Mouse (Mus musculus): ENCODE data around the gene Mgst3. TPM values are rescaled to one million over a fixed set of nuclear protein-coding genes. Genes with fewer than 3 reads are reported as not detected.

Mgst3 gene
- polyA plus RNA-seq (2012; rRNA removed) (45.7 and 52.0 TPM in 2 replicates), polyA plus RNA-seq (2014; fragmentation: Nextera tagmentation; extraction: Ambion mirVana) (58.3 and 59.6 TPM in 2 replicates)

DNA sequence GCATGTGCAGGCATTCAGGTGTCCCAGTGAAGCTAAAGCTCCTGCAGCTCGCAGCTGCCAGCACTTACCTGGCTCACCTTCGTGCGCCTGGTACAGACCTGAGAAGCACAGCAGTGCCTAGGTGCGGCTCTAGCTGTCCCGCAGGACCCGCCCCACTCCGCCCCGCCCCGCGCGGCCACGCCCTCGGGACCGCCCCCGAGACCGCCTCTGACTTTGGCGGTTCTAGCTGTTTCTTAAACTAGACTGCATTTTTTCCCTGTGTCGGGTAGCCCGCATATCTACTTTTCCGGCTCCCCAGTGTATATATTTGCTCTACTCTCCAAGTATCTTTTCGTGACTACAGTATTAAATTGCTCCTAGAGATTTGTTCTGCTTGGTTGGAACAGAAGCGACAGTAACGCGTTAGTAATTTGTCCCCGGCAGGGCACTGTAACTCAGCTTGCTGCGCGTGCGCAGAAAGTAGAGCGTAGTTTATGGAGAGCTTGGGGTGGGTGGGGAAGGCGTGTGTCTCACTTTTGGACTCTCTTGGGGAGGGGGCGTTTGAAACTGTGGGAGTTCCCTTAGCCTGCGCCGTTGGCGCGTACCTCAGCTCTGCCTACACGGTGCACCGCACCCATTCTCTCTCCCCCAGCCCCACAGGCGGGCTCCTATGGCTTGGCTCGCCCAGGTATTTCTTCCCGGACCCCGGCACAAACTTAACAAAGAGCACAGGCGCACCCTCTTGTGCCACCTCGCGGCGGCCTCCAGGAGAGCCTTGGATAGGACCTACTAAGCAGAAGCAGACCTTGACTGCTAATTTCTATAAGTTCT lies at the start of gene Mgst3:
TSS of gene Mgst3 (minus strand) at position 159 of the 810 bp plus-strand sequence.
- Histone ChIP-seq H3K9ac (ENCODE audit: low read depth, low read length, severe bottlenecking) (peak within 1 kb of the TSS; percentile 81), H3K27ac (replicated peaks; ENCODE audit: low read depth, low read length) (peak within 1 kb of the TSS; percentile 90), H3K27me3 (ENCODE audit: control insufficient read depth, insufficient read depth, low read length) (no peaks in the 10 kb centered on the region; the same call in 1 of the 2 replicates), H3K9me3 (ENCODE audit: control insufficient read depth, low read length) (no peaks in the 10 kb centered on the region), H3K4me2 (replicated peaks; ENCODE audit: low read depth, low read length, severe bottlenecking) (peak within 1 kb of the TSS; percentile 60), H3K4me3 (replicated peaks; ENCODE audit: low read length) (peak within 1 kb of the TSS; percentile 59), H3K36me3 (ENCODE audit: control insufficient read depth, insufficient read depth, low read length) (no peaks in the 10 kb centered on the region), H3K4me1 (ENCODE audit: control insufficient read depth, insufficient read depth, low read length) (peaks cover 9% of the 10 kb centered on the region)
- peak; percentile 96 for ATAC-seq (ENCODE audit: low FRiP score, low read depth)
- DNase-seq (ENCODE audit: low spot score), result peak; percentile 95
- WGBS, result under 1% methylated on average over 38 of the region's 45 CpGs
- TF ChIP-seq POLR2A (IDR thresholded peaks at IDR 0.05; ENCODE audit: borderline replicate concordance, extremely low read depth, insufficient read depth, insufficient read length), result peak; percentile 86; the same call in 1 of the 2 replicates

GRCm38 (mm10) chr1:167438231-167438885 lies 44.7 kb upstream of the Mgst3 start:
- 41% methylated on average over 9 of the region's 9 CpGs for WGBS
- Histone ChIP-seq H3K4me1 (ENCODE audit: control insufficient read depth, insufficient read depth, low read length) (no peaks in the 10 kb centered on the region), H3K27ac (replicated peaks; ENCODE audit: low read depth, low read length) (no peak overlapping the region), H3K9me3 (ENCODE audit: control insufficient read depth, low read length) (no peaks in the 10 kb centered on the region), H3K9ac (ENCODE audit: low read depth, low read length, severe bottlenecking) (no peak overlapping the region), H3K27me3 (ENCODE audit: control insufficient read depth, insufficient read depth, low read length) (0 out of 2 replicates have a peak, but pooled peaks cover 9% of the 10 kb centered on the region), H3K36me3 (ENCODE audit: control insufficient read depth, insufficient read depth, low read length) (no peaks in the 10 kb centered on the region), H3K4me3 (replicated peaks; ENCODE audit: low read length) (no peak overlapping the region), H3K4me2 (replicated peaks; ENCODE audit: low read depth, low read length, severe bottlenecking) (no peak overlapping the region)
- DNase-seq (ENCODE audit: low spot score), result no peak
- no peak for ATAC-seq (ENCODE audit: low FRiP score, low read depth)
- TF ChIP-seq POLR2A (IDR thresholded peaks at IDR 0.05; ENCODE audit: borderline replicate concordance, extremely low read depth, insufficient read depth, insufficient read length), result no peak

- TF ChIP-seq POLR2A (IDR thresholded peaks at IDR 0.05; ENCODE audit: borderline replicate concordance, extremely low read depth, insufficient read depth, insufficient read length), result no peak
- 61% methylated on average over 7 of the region's 7 CpGs for WGBS
- no peaks in the 10 kb centered on the region for H3K9me3 ChIP-seq (ENCODE audit: control insufficient read depth, low read length)
- H3K9ac ChIP-seq (ENCODE audit: low read depth, low read length, severe bottlenecking), result no peak overlapping the region
- no peak for ATAC-seq (ENCODE audit: low FRiP score, low read depth)
- DNase-seq (ENCODE audit: low spot score), result no peak
- no peak overlapping the region for H3K4me3 ChIP-seq (replicated peaks; ENCODE audit: low read length)
- no peak overlapping the region for H3K4me2 ChIP-seq (replicated peaks; ENCODE audit: low read depth, low read length, severe bottlenecking)
- H3K27me3 ChIP-seq (ENCODE audit: control insufficient read depth, insufficient read depth, low read length), result 0 out of 2 replicates have a peak, but pooled peaks cover 9% of the 10 kb centered on the region
- no peaks in the 10 kb centered on the region for H3K36me3 ChIP-seq (ENCODE audit: control insufficient read depth, insufficient read depth, low read length)
- H3K4me1 ChIP-seq (ENCODE audit: control insufficient read depth, insufficient read depth, low read length), result no peaks in the 10 kb centered on the region
- H3K27ac ChIP-seq (replicated peaks; ENCODE audit: low read depth, low read length), result no peak overlapping the region
Observed at GRCm38 (mm10) chr1:167437091-167437490, 43.5 kb upstream of the Mgst3 start.

GRCm38 (mm10) chr1:167436186-167436975 lies 42.7 kb upstream of the Mgst3 start:
- no peak overlapping the region for H3K9ac ChIP-seq (ENCODE audit: low read depth, low read length, severe bottlenecking)
- no peaks in the 10 kb centered on the region for H3K9me3 ChIP-seq (ENCODE audit: control insufficient read depth, low read length)
- WGBS, result 83% methylated on average over 7 of the region's 7 CpGs
- H3K4me2 ChIP-seq (replicated peaks; ENCODE audit: low read depth, low read length, severe bottlenecking), result no peak overlapping the region
- ATAC-seq (ENCODE audit: low FRiP score, low read depth), result no peak
- H3K4me3 ChIP-seq (replicated peaks; ENCODE audit: low read length), result no peak overlapping the region
- no peak for DNase-seq (ENCODE audit: low spot score)
- 0 out of 2 replicates have a peak, but pooled peaks cover 9% of the 10 kb centered on the region for H3K27me3 ChIP-seq (ENCODE audit: control insufficient read depth, insufficient read depth, low read length)
- TF ChIP-seq POLR2A (IDR thresholded peaks at IDR 0.05; ENCODE audit: borderline replicate concordance, extremely low read depth, insufficient read depth, insufficient read length), result no peak
- peaks cover 4% of the 10 kb centered on the region; the same call in 1 of the 2 replicates for H3K4me1 ChIP-seq (ENCODE audit: control insufficient read depth, insufficient read depth, low read length)
- no peak overlapping the region for H3K27ac ChIP-seq (replicated peaks; ENCODE audit: low read depth, low read length)
- no peaks in the 10 kb centered on the region for H3K36me3 ChIP-seq (ENCODE audit: control insufficient read depth, insufficient read depth, low read length)

DNA sequence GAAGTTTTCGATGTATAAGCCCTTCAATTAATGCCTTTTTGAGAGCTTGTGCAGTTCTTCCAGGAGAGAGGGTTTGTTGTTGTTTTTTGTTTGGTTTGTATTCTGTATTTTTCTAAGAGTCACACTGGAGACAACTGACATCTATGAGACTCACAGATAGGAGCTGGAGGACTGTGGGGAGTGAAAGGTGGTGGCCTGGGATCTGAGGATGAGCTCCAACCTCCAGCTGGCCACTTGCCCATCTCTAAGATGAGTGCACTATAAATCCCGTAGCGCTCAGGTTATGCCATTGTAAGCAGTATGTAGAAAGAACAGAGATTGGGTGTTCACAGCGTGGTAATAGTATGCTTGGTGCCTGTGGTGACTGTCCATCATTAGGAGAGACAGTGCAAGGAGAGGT lies 41.3 kb upstream of the Mgst3 start:
- H3K4me2 ChIP-seq (replicated peaks; ENCODE audit: low read depth, low read length, severe bottlenecking), result no peak overlapping the region
- H3K4me1 ChIP-seq (ENCODE audit: control insufficient read depth, insufficient read depth, low read length), result peaks cover 8% of the 10 kb centered on the region; the same call in 1 of the 2 replicates
- no peaks in the 10 kb centered on the region for H3K36me3 ChIP-seq (ENCODE audit: control insufficient read depth, insufficient read depth, low read length)
- 0 out of 2 replicates have a peak, but pooled peaks cover 9% of the 10 kb centered on the region for H3K27me3 ChIP-seq (ENCODE audit: control insufficient read depth, insufficient read depth, low read length)
- no peak overlapping the region for H3K9ac ChIP-seq (ENCODE audit: low read depth, low read length, severe bottlenecking)
- no peak for TF ChIP-seq POLR2A (IDR thresholded peaks at IDR 0.05; ENCODE audit: borderline replicate concordance, extremely low read depth, insufficient read depth, insufficient read length)
- 90% methylated on average over 4 of the region's 4 CpGs for WGBS
- ATAC-seq (ENCODE audit: low FRiP score, low read depth) (no peak), DNase-seq (ENCODE audit: low spot score) (no peak)
- no peak overlapping the region for H3K27ac ChIP-seq (replicated peaks; ENCODE audit: low read depth, low read length)
- H3K4me3 ChIP-seq (replicated peaks; ENCODE audit: low read length), result no peak overlapping the region
- H3K9me3 ChIP-seq (ENCODE audit: control insufficient read depth, low read length), result no peaks in the 10 kb centered on the region

Data from limb, embryonic 14.5 days (tissue).